Mouse (Mus musculus): ENCODE data around the gene Gtf2f2.

- no peak for TF ChIP-seq MYC (IDR thresholded peaks at IDR 0.05; ENCODE audit: low read depth, low read length)
- no peak for TF ChIP-seq KAT2A (conservative IDR thresholded peaks at IDR 0.05; ENCODE audit: low read depth, low read length)
- TF ChIP-seq CTCF (IDR thresholded peaks at IDR 0.05 in 2 of 3, conservative IDR thresholded peaks at IDR 0.05 in 1 of 3; ENCODE audit: control insufficient read depth in 1 of 3, insufficient read depth in 1 of 3, low read depth in 2 of 3, low read length in 3 of 3, poor library complexity in 1 of 3, severe bottlenecking in 1 of 3): no peak
- no peak for TF ChIP-seq ZMIZ1 (IDR thresholded peaks at IDR 0.05; ENCODE audit: low read depth, low read length)
- TF ChIP-seq EP300 (IDR thresholded peaks at IDR 0.05; ENCODE audit: low read depth in 1 of 2, low read length in 2 of 2): no peak
These were observed 22.6 kb upstream of the Gtf2f2 start for GRCm38 (mm10) chr14:76033221-76033637.

All from MEL (cell line).